Mouse (Mus musculus) adrenal gland, adult 18-20 months (tissue): ENCODE results near the gene Adi1. TPM values are rescaled to one million over a fixed set of nuclear protein-coding genes. Genes with fewer than 3 reads are reported as not detected.

Source experiments
- microRNA-seq, 2 experiments: library from miRNA; unstranded; fragments of <30 nt; microRNA quantifications; one replicate each; pipeline ENCODE4 v1.2.0; 2021; ENCODE audit warnings: borderline number of aligned reads in 2 of 2
- total RNA-seq, 2 experiments: library from RNA; stranded (reverse); gene quantifications; 1 replicate in 1 of 2; 2 replicates in 1 of 2; pipeline ENCODE4 v1.2.3; 2021

Adi1 gene
- total RNA-seq, 2 experiments from 2014 or later = 74.0 to 89.9 TPM

Small RNAs within 50 kb of the gene (microRNA-seq; reads per million reads assigned to microRNA genes)
- gene Mir6937 = 0 to 1.4 reads per million in 2 experiments

Other genes with a start within 250 kb of the Adi1 start
- under 1 TPM in 1 of 2 experiments, not detected in 1; 0.20 TPM for gene Dcdc2c, start 122.8 kb upstream of the Adi1 start, total RNA-seq
- not detected for gene Allc, start 92.7 kb upstream of the Adi1 start, total RNA-seq
- 1 to 10 TPM; 4.2 to 6.3 TPM for gene Colec11, start 51.9 kb upstream of the Adi1 start, total RNA-seq
- gene Rps7, start 39.3 kb upstream of the Adi1 start, total RNA-seq = 100 to 1,000 TPM; 384 to 411 TPM
- 10 to 100 TPM; 13.3 to 14.2 TPM for gene Rnaseh1, start 25.6 kb upstream of the Adi1 start, total RNA-seq
- 10 to 100 TPM; 30.0 to 32.5 TPM for gene Trappc12, start 75.2 kb downstream of the Adi1 start, total RNA-seq
- 10 to 100 TPM; 18.1 to 22.0 TPM for gene Eipr1, start 76.6 kb downstream of the Adi1 start, total RNA-seq